Mouse (Mus musculus) heart, adult 9 months (tissue): ENCODE measurements around the gene Kbtbd13.

Source experiments
- DNase-seq, 2 experiments: peaks; one replicate each; pipeline ENCODE4 v3.0.0; 2022; ENCODE audit warnings: low spot score in 2 of 2

The Kbtbd13 gene

GRCm38 (mm10) chr9:65394360-65394759 is 2.9 kb upstream of the Kbtbd13 start:
- DNase-seq = peak; percentile 40 to 69

- DNase-seq = peak; percentile 46 to 63
These were observed 2.2 kb upstream of the Kbtbd13 start for GRCm38 (mm10) chr9:65393606-65394005.

GRCm38 (mm10) chr9:65392638-65393364 is 1.3 kb upstream of the Kbtbd13 start:
- DNase-seq = peak in 1 of 2 experiments; percentile 67

- DNase-seq = no peak
These were observed 470 bp downstream of the Kbtbd13 start for GRCm38 (mm10) chr9:65390752-65391612.

GRCm38 (mm10) chr9:65386373-65387140 is 4.9 kb downstream of the Kbtbd13 start:
- no peak for DNase-seq

GRCm38 (mm10) chr9:65384276-65384675 is 7.2 kb downstream of the Kbtbd13 start:
- no peak for DNase-seq

GRCm38 (mm10) chr9:65382751-65383097 is 8.7 kb downstream of the Kbtbd13 start:
- DNase-seq = no peak

- no peak for DNase-seq
These were observed 9.3 kb downstream of the Kbtbd13 start for GRCm38 (mm10) chr9:65382031-65382750.

GRCm38 (mm10) chr9:65381017-65381590 is 10.3 kb downstream of the Kbtbd13 start:
- DNase-seq = no peak

- DNase-seq = no peak
These were observed 16.1 kb downstream of the Kbtbd13 start for GRCm38 (mm10) chr9:65375163-65375934.

GRCm38 (mm10) chr9:65374468-65375162 is 16.8 kb downstream of the Kbtbd13 start:
- DNase-seq = no peak

- DNase-seq = no peak
These were observed 19.0 kb downstream of the Kbtbd13 start for GRCm38 (mm10) chr9:65372449-65372848.

- no peak for DNase-seq
These were observed 19.7 kb downstream of the Kbtbd13 start for GRCm38 (mm10) chr9:65371756-65372155.

- DNase-seq = no peak
These were observed 25.7 kb downstream of the Kbtbd13 start for GRCm38 (mm10) chr9:65365721-65366120.

- no peak for DNase-seq
These were observed 27.8 kb downstream of the Kbtbd13 start for GRCm38 (mm10) chr9:65363684-65364083.

- no peak for DNase-seq
These were observed 30.6 kb downstream of the Kbtbd13 start, which contains the start of gene Ubap1l for GRCm38 (mm10) chr9:65360641-65361448. Ubap1l (plus strand) TSS chr9:65361041.

- peak in 1 of 2 experiments; percentile 26 for DNase-seq
These were observed 32.4 kb downstream of the Kbtbd13 start for GRCm38 (mm10) chr9:65358956-65359480.

- no peak for DNase-seq
These were observed 34.5 kb downstream of the Kbtbd13 start for GRCm38 (mm10) chr9:65356971-65357370.

- no peak for DNase-seq
These were observed 34.9 kb downstream of the Kbtbd13 start for GRCm38 (mm10) chr9:65356561-65356960.
